Mouse (Mus musculus): Measurements from ENCODE around the gene Notch2. TPM values are rescaled to one million over a fixed set of nuclear protein-coding genes. Genes with fewer than 3 reads are reported as not detected.

Gene Notch2
- polyA plus RNA-seq, 1 experiment = 48.7 TPM

DNA sequence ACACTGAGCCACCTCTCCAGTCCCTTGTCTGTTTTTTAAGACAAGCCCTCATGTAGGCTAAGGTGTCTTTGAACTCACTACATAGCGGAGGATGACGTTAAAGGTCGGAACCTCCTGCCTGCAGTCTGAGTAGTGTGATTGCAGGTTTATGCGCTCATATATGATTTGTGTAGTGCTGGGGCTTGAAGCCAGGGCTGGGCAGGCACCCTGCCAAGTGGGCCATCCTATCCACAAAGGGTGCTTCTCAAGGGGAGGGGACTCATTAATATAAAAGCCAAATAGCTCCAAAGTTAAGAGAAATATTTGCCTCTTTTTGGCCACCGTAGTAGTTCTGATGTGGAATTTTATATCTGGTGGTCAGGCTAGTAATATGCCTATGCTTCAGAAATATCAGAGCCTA lies 22.8 kb upstream of the Notch2 start:
- Histone ChIP-seq H3K4me3 (replicated peaks; ENCODE audit: extremely low read depth, low read depth, low read length) (no peak overlapping the region), H3K4me1 (ENCODE audit: control insufficient read depth, insufficient read depth, low read length) (no peaks in the 10 kb centered on the region)
- WGBS = 85% methylated on average over 5 of the region's 5 CpGs
- TF ChIP-seq POLR2A (IDR thresholded peaks at IDR 0.05; ENCODE audit: borderline replicate concordance, extremely low read depth, low read depth, low read length) (no peak), CTCF (IDR thresholded peaks at IDR 0.05; ENCODE audit: insufficient read depth, low read length) (no peak)
- DNase-seq = no peak

GRCm38 (mm10) chr3:97992289-97992688 lies 21.0 kb upstream of the Notch2 start:
- Histone ChIP-seq H3K4me1 (ENCODE audit: control insufficient read depth, insufficient read depth, low read length) (no peaks in the 10 kb centered on the region), H3K4me3 (replicated peaks; ENCODE audit: extremely low read depth, low read depth, low read length) (no peak overlapping the region)
- 74% methylated on average over 4 of the region's 4 CpGs for WGBS
- TF ChIP-seq CTCF (IDR thresholded peaks at IDR 0.05; ENCODE audit: insufficient read depth, low read length) (no peak), POLR2A (IDR thresholded peaks at IDR 0.05; ENCODE audit: borderline replicate concordance, extremely low read depth, low read depth, low read length) (no peak)
- DNase-seq = no peak

GRCm38 (mm10) chr3:97993196-97993595 lies 20.1 kb upstream of the Notch2 start:
- no peak for DNase-seq
- Histone ChIP-seq H3K4me3 (replicated peaks; ENCODE audit: extremely low read depth, low read depth, low read length) (no peak overlapping the region), H3K4me1 (ENCODE audit: control insufficient read depth, insufficient read depth, low read length) (no peaks in the 10 kb centered on the region)
- no peak for TF ChIP-seq CTCF (IDR thresholded peaks at IDR 0.05; ENCODE audit: insufficient read depth, low read length)
- no peak for TF ChIP-seq POLR2A (IDR thresholded peaks at IDR 0.05; ENCODE audit: borderline replicate concordance, extremely low read depth, low read depth, low read length)
- WGBS = 45% methylated on average over 5 of the region's 5 CpGs

DNA sequence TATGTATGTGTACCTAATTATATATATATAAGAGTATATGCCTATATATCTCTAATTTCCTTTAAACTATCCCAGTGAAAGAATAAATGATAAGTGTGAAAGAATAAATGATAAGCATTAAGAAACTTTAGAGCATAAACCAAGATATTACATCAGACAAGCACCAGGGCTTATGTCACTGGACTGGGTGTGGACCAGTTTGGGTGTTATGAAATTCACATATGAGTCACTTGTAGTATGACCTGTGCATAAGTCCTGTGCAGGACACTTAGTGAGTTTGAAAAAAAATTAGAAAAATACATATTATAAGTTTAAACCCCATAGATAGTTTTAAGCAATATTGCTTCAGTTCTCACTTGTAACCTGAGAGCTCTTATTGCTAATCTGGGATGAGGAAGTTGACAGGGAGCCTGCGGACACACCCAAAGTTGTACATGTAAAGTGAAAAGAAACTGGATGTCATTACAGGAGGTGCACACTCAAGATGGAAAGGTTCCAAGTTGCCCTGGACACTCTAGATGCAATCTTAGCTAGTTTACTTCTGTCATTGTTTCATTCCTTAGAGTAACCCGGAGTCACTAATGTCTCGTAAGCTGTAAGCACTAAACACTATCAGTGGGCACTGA lies 19.3 kb upstream of the Notch2 start:
- TF ChIP-seq POLR2A (IDR thresholded peaks at IDR 0.05; ENCODE audit: borderline replicate concordance, extremely low read depth, low read depth, low read length) = no peak
- no peak for TF ChIP-seq CTCF (IDR thresholded peaks at IDR 0.05; ENCODE audit: insufficient read depth, low read length)

GRCm38 (mm10) chr3:97994818-97995217 lies 18.5 kb upstream of the Notch2 start:
- H3K4me1 ChIP-seq (ENCODE audit: control insufficient read depth, insufficient read depth, low read length) = no peaks in the 10 kb centered on the region
- TF ChIP-seq POLR2A (IDR thresholded peaks at IDR 0.05; ENCODE audit: borderline replicate concordance, extremely low read depth, low read depth, low read length) (no peak), CTCF (IDR thresholded peaks at IDR 0.05; ENCODE audit: insufficient read depth, low read length) (no peak)
- WGBS = 82% methylated on average over 5 of the region's 5 CpGs
- no peak for DNase-seq
- no peak overlapping the region for H3K4me3 ChIP-seq (replicated peaks; ENCODE audit: extremely low read depth, low read depth, low read length)

More for the DNA sequence above, 19.3 kb upstream of the Notch2 start:
- Histone ChIP-seq H3K4me3 (replicated peaks; ENCODE audit: extremely low read depth, low read depth, low read length) (no peak overlapping the region), H3K4me1 (ENCODE audit: control insufficient read depth, insufficient read depth, low read length) (no peaks in the 10 kb centered on the region)
- 49% methylated on average over 3 of the region's 3 CpGs for WGBS
- no peak for DNase-seq

DNA sequence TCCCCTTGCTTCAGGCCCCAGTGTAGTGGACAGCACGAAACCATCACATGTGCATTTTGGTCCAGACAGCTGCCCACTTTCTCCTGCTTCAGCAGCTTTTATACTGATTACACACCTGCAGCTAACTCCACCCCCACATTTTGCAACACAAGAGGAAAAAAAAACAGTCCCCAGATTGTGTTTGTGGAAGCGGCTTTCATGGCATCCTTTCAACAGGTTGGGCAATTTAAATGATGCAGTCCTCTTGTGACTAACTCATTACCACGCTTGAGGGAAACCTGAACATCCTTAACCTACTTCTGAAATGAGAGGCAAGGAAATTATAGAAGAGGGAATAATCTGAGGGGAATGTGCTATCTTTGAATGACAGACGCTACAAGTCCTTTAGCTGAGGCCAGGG lies 15.0 kb upstream of the Notch2 start:
- TF ChIP-seq POLR2A (IDR thresholded peaks at IDR 0.05; ENCODE audit: borderline replicate concordance, extremely low read depth, low read depth, low read length) (no peak), CTCF (IDR thresholded peaks at IDR 0.05; ENCODE audit: insufficient read depth, low read length) (no peak)
- 57% methylated on average over 4 of the region's 4 CpGs for WGBS
- DNase-seq = no peak
- Histone ChIP-seq H3K4me3 (replicated peaks; ENCODE audit: extremely low read depth, low read depth, low read length) (no peak overlapping the region), H3K4me1 (ENCODE audit: control insufficient read depth, insufficient read depth, low read length) (no peaks in the 10 kb centered on the region)

- no peaks in the 10 kb centered on the region for H3K4me1 ChIP-seq (ENCODE audit: control insufficient read depth, insufficient read depth, low read length)
- TF ChIP-seq POLR2A (IDR thresholded peaks at IDR 0.05; ENCODE audit: borderline replicate concordance, extremely low read depth, low read depth, low read length) (no peak), CTCF (IDR thresholded peaks at IDR 0.05; ENCODE audit: insufficient read depth, low read length) (no peak)
- 77% methylated on average over 4 of the region's 4 CpGs for WGBS
- no peak for DNase-seq
- H3K4me3 ChIP-seq (replicated peaks; ENCODE audit: extremely low read depth, low read depth, low read length) = no peak overlapping the region
These were observed 9.8 kb upstream of the Notch2 start for GRCm38 (mm10) chr3:98003558-98003957.

- H3K4me1 ChIP-seq (ENCODE audit: control insufficient read depth, insufficient read depth, low read length) = no peaks in the 10 kb centered on the region
- H3K4me3 ChIP-seq (replicated peaks; ENCODE audit: extremely low read depth, low read depth, low read length) = no peak overlapping the region
- TF ChIP-seq POLR2A (IDR thresholded peaks at IDR 0.05; ENCODE audit: borderline replicate concordance, extremely low read depth, low read depth, low read length) (no peak), CTCF (IDR thresholded peaks at IDR 0.05; ENCODE audit: insufficient read depth, low read length) (no peak)
- no peak for DNase-seq
- WGBS = 57% methylated on average over 3 of the region's 3 CpGs
These were observed 9.1 kb upstream of the Notch2 start for GRCm38 (mm10) chr3:98004231-98004630.

DNA sequence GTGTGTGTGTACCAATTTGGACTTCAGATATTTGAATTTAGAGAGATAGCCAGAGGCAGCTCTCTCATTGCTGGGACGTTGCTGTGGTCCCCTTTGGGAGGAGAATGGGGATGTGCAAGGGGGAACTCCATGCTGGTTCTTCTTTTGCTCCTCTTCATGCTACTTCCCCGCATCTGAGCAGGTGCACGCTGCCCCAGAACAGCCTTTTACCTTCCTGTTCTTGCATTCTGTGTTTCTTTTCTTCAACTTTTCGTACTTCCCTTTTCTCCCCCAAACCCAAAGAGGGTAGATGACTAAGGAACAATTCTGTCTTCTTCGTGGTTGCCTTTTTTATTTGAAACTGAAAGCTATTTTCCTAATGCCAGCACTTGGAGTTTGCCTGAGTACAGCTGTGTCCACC lies 8.0 kb upstream of the Notch2 start:
- no peak for DNase-seq
- no peak for TF ChIP-seq POLR2A (IDR thresholded peaks at IDR 0.05; ENCODE audit: borderline replicate concordance, extremely low read depth, low read depth, low read length)
- TF ChIP-seq CTCF (IDR thresholded peaks at IDR 0.05; ENCODE audit: insufficient read depth, low read length) = no peak
- Histone ChIP-seq H3K4me1 (ENCODE audit: control insufficient read depth, insufficient read depth, low read length) (no peaks in the 10 kb centered on the region), H3K4me3 (replicated peaks; ENCODE audit: extremely low read depth, low read depth, low read length) (no peak overlapping the region)
- WGBS = 70% methylated on average over 5 of the region's 5 CpGs

- TF ChIP-seq POLR2A (IDR thresholded peaks at IDR 0.05; ENCODE audit: borderline replicate concordance, extremely low read depth, low read depth, low read length) (no peak), CTCF (IDR thresholded peaks at IDR 0.05; ENCODE audit: insufficient read depth, low read length) (no peak)
- DNase-seq = no peak
- H3K4me1 ChIP-seq (ENCODE audit: control insufficient read depth, insufficient read depth, low read length) = no peaks in the 10 kb centered on the region
- no peak overlapping the region for H3K4me3 ChIP-seq (replicated peaks; ENCODE audit: extremely low read depth, low read depth, low read length)
- WGBS = 85% methylated on average over 8 of the region's 8 CpGs
These were observed 7.2 kb upstream of the Notch2 start for GRCm38 (mm10) chr3:98006046-98006691.
